Mouse (Mus musculus) stomach, postnatal 0 days (tissue): Measurements from ENCODE around the gene Hoxb4.

Experiments
- CTCF ChIP-seq: IDR thresholded peaks from 2 replicates; pipeline ENCODE4 v1.5.1; 2016; ENCODE audit warnings: antibody characterized with exemption, low read depth, mild to moderate bottlenecking, moderate library complexity
- EP300 ChIP-seq: optimal IDR thresholded peaks from 2 replicates; pipeline ENCODE3; 2016; ENCODE audit warnings: antibody characterized with exemption

- TF ChIP-seq CTCF = no peak
- TF ChIP-seq EP300 = no peak
These were observed 15.4 kb downstream of the Hoxb4 start for GRCm38 (mm10) chr11:96333241-96334001.
